Mouse (Mus musculus) CH12.LX (cell line): ENCODE data around the gene Pald1. TPM values are rescaled to one million over a fixed set of nuclear protein-coding genes. Genes with fewer than 3 reads are reported as not detected.
A peak's percentile ranks its signal among the peaks of the same experiment; 100 is the strongest.

ENCODE experiments used
- DNase-seq: peaks from one replicate; pipeline ENCODE4 v3.0.0-alpha.2; 2013; ENCODE audit errors: extremely low read depth
- H3K27ac ChIP-seq: 2 replicates; pipeline ENCODE4 v1.5.1; 2012; ENCODE audit warnings: low read depth, mild to moderate bottlenecking, control low read depth, moderate library complexity; ENCODE audit not compliant: insufficient read depth
- H3K27me3 ChIP-seq: replicated peaks from 2 replicates; pipeline ENCODE3; 2012; ENCODE audit warnings: inconsistent platforms
- H3K36me3 ChIP-seq, 2 experiments: replicated peaks in 1 of 2; 2 replicates each; pipeline versions ENCODE3 to v1.6.1; 2012; ENCODE audit warnings: inconsistent platforms in 1 of 2, low read length in 1 of 2, mild to moderate bottlenecking in 1 of 2, mixed read lengths in 1 of 2, moderate library complexity in 1 of 2; ENCODE audit not compliant: control insufficient read depth in 1 of 2, insufficient read depth in 1 of 2
- H3K4me1 ChIP-seq, 2 experiments: 2 replicates each; pipeline ENCODE4 v1.6.1; 2012; ENCODE audit warnings: inconsistent platforms in 1 of 2, moderate library complexity in 1 of 2; ENCODE audit not compliant: insufficient read depth in 2 of 2, control insufficient read depth in 1 of 2
- H3K4me2 ChIP-seq: 2 replicates; pipeline ENCODE4 v1.6.1; 2012; ENCODE audit warnings: low read depth, mild to moderate bottlenecking, control low read depth; ENCODE audit not compliant: poor library complexity, insufficient read depth, severe bottlenecking
- H3K4me3 ChIP-seq, 3 experiments: fragments of 150-350 bp in 1 of 3; sonication (generic) in 1 of 3; replicated peaks in 1 of 3; 2 replicates each; pipeline versions ENCODE3 to v1.5.1; 2011 to 2012; ENCODE audit warnings: low read depth in 2 of 3, low read length in 2 of 3, mild to moderate bottlenecking in 2 of 3, moderate library complexity in 2 of 3, control low read depth in 1 of 3, improper control_type of control experiment in 1 of 3, inconsistent platforms in 1 of 3, mixed read lengths in 1 of 3; ENCODE audit not compliant: poor library complexity in 1 of 3
- H3K79me2 ChIP-seq: replicated peaks from 2 replicates; pipeline ENCODE4 v1.6.1; 2012; ENCODE audit warnings: mild to moderate bottlenecking, moderate library complexity; ENCODE audit not compliant: control insufficient read depth, poor library complexity, insufficient read depth, severe bottlenecking; ENCODE audit errors: extremely low read depth
- H3K9ac ChIP-seq: 2 replicates; pipeline ENCODE4 v1.6.1; 2012; ENCODE audit warnings: low read depth, mild to moderate bottlenecking, control low read depth, moderate library complexity; ENCODE audit not compliant: insufficient read depth
- H3K9me3 ChIP-seq: replicated peaks from 2 replicates; pipeline ENCODE3; 2012; ENCODE audit warnings: low read length, inconsistent platforms, mixed read lengths
- BHLHE40 ChIP-seq: IDR thresholded peaks from 2 replicates; pipeline ENCODE4 v1.6.1; 2011; ENCODE audit warnings: mild to moderate bottlenecking, low read depth, low read length, improper control_type of control experiment
- CHD1 ChIP-seq: IDR thresholded peaks from 2 replicates; pipeline ENCODE4 v1.6.1; 2012; ENCODE audit warnings: low read depth, low read length, improper control_type of control experiment, inconsistent platforms
- CTCF ChIP-seq, 2 experiments: IDR thresholded peaks in 1 of 2; conservative IDR thresholded peaks in 1 of 2; 2 replicates each; pipeline ENCODE4 v1.5.1; 2011 to 2012; ENCODE audit warnings: low read depth in 2 of 2, low read length in 2 of 2, improper control_type of control experiment in 1 of 2, inconsistent platforms in 1 of 2, mild to moderate bottlenecking in 1 of 2, moderate library complexity in 1 of 2
- E2F4 ChIP-seq: IDR thresholded peaks from 2 replicates; pipeline ENCODE4 v1.6.1; 2011; ENCODE audit warnings: low read depth, low read length, improper control_type of control experiment; ENCODE audit not compliant: insufficient replicate concordance
- ELF1 ChIP-seq: IDR thresholded peaks from 2 replicates; pipeline ENCODE4 v1.6.1; 2014; ENCODE audit warnings: low read depth, mild to moderate bottlenecking, inconsistent platforms, low read length, improper control_type of control experiment
- ETS1 ChIP-seq: conservative IDR thresholded peaks from 2 replicates; pipeline ENCODE4 v1.6.1; 2012; ENCODE audit warnings: low read depth, mild to moderate bottlenecking, inconsistent platforms, low read length, improper control_type of control experiment, moderate library complexity
- JUN ChIP-seq: IDR thresholded peaks from 2 replicates; pipeline ENCODE4 v1.6.1; 2011; ENCODE audit warnings: low read depth, mild to moderate bottlenecking, low read length, improper control_type of control experiment, moderate library complexity; ENCODE audit not compliant: insufficient read depth
- JUND ChIP-seq: conservative IDR thresholded peaks from 2 replicates; pipeline ENCODE4 v1.6.1; 2011; ENCODE audit warnings: low read depth, low read length, improper control_type of control experiment
- KAT2A ChIP-seq: IDR thresholded peaks from 2 replicates; pipeline ENCODE4 v1.6.1; 2012; ENCODE audit warnings: low read length, improper control_type of control experiment, inconsistent platforms; ENCODE audit not compliant: insufficient replicate concordance
- MEF2A ChIP-seq: IDR thresholded peaks from 2 replicates; pipeline ENCODE4 v1.6.1; 2014; ENCODE audit warnings: low read depth, mild to moderate bottlenecking, inconsistent platforms, low read length, improper control_type of control experiment, borderline replicate concordance
- MXI1 ChIP-seq: IDR thresholded peaks from 2 replicates; pipeline ENCODE4 v1.6.1; 2011; ENCODE audit warnings: mild to moderate bottlenecking, low read depth, low read length, improper control_type of control experiment
- RAD21 ChIP-seq: IDR thresholded peaks from 2 replicates; pipeline ENCODE4 v1.6.1; 2011; ENCODE audit warnings: low read depth, mild to moderate bottlenecking, low read length, improper control_type of control experiment, moderate library complexity
- SIN3A ChIP-seq: IDR thresholded peaks from 2 replicates; pipeline ENCODE4 v1.6.1; 2012; ENCODE audit warnings: low read length, improper control_type of control experiment, inconsistent platforms
- SMC3 ChIP-seq: IDR thresholded peaks from 2 replicates; pipeline ENCODE4 v1.6.1; 2011; ENCODE audit warnings: low read depth, low read length, improper control_type of control experiment
- TCF12 ChIP-seq: IDR thresholded peaks from 2 replicates; pipeline ENCODE4 v1.6.1; 2014; ENCODE audit warnings: low read depth, mild to moderate bottlenecking, inconsistent platforms, low read length, improper control_type of control experiment
- UBTF ChIP-seq: IDR thresholded peaks from 2 replicates; pipeline ENCODE4 v1.6.1; 2012; ENCODE audit warnings: low read depth, mild to moderate bottlenecking, inconsistent platforms, low read length, improper control_type of control experiment, moderate library complexity
- USF1 ChIP-seq: IDR thresholded peaks from 2 replicates; pipeline ENCODE4 v1.6.1; 2014; ENCODE audit warnings: low read depth, mild to moderate bottlenecking, inconsistent platforms, low read length, improper control_type of control experiment
- USF2 ChIP-seq: conservative IDR thresholded peaks from 2 replicates; pipeline ENCODE4 v1.6.1; 2011; ENCODE audit warnings: low read depth, low read length, improper control_type of control experiment
- ZC3H11A ChIP-seq: IDR thresholded peaks from 2 replicates; pipeline ENCODE4 v1.6.1; 2012; ENCODE audit warnings: low read depth, mild to moderate bottlenecking, inconsistent platforms, low read length, improper control_type of control experiment
- ZMIZ1 ChIP-seq: IDR thresholded peaks from 2 replicates; pipeline ENCODE4 v1.6.1; 2012; ENCODE audit warnings: low read depth, mild to moderate bottlenecking, inconsistent platforms, low read length, improper control_type of control experiment
- ZNF384 ChIP-seq: IDR thresholded peaks from 2 replicates; pipeline ENCODE4 v1.6.1; 2012; ENCODE audit warnings: low read depth, low read length, improper control_type of control experiment, inconsistent platforms
- dilution Hi-C: fragments of 300-500 bp; cut with MboI; formaldehyde crosslinking; loops from 2 replicates; pipeline ENCODE4 v1.14.3; 2020; ENCODE audit warnings: low sequenced_read_pairs; ENCODE audit not compliant: extremely low pct_unique_long_range_greater_than_20kb, extremely low pct_ligation_motif_present
- in situ Hi-C: fragments of 300-500 bp; cut with MboI; formaldehyde crosslinking; loops from 3 replicates; pipeline ENCODE4 v1.14.3; 2019; ENCODE audit warnings: low sequenced_read_pairs, low pct_ligation_motif_present, low pct_unique_long_range_greater_than_20kb, mixed read lengths
- polyA plus RNA-seq: library from polyadenylated mRNA; unstranded; fragments of >175 nt; gene quantifications from 2 replicates; pipeline ENCODE4 v1.2.1, GENCODE M21; 2012; ENCODE audit warnings: low read depth; ENCODE audit not compliant: insufficient read length
- total RNA-seq, 2 experiments: library from RNA; depleted of rRNA; stranded (reverse); fragments of 300-350 nt in 1 of 2; fragments of >200 nt in 1 of 2; gene quantifications; 2 replicates each; pipeline ENCODE4 v1.2.3; 2012 to 2014

The Pald1 gene
- total and polyA plus RNA-seq, 3 experiments: 1.5 to 2.0 (median 1.5) TPM

DNA sequence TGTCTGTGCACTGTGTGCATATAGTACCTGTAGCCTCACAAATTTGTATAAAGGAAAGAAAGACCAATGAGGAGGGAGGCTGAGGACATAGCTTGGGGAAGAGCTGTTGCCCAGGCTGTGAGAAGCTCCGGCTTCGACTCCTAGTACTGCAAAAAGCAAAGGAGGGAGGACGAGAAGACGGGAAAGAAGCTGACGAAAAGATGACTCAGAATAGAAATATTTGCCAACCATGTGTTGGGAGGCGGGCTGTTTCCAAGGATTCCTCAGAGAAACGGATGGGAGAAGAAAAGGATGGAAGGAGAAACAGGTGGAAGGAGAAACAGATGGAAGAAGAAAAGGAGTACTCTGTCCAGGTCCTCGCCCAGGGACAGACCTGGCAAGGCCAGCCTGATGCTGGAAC is 89.1 kb downstream of the Pald1 start:
- no peak overlapping the region for H3K27ac ChIP-seq
- H3K4me1 ChIP-seq: peaks cover 5 to 11% of the 10 kb centered on the region in 2 experiments; a peak in 1 of 4 replicates
- DNase-seq: no peak
- H3K4me2 ChIP-seq: no peak overlapping the region
- H3K36me3 ChIP-seq: no peaks in the 10 kb centered on the region
- H3K79me2 ChIP-seq: no peaks in the 10 kb centered on the region
- dilution Hi-C loops (no loop called here), in situ Hi-C loops (no loop called here)
- TF ChIP-seq CTCF (conservative IDR thresholded peaks at IDR 0.05 in 1 of 2, IDR thresholded peaks at IDR 0.05 in 1 of 2; ENCODE audit: low read depth in 2 of 2, low read length in 2 of 2): no peak
- H3K27me3 ChIP-seq: no peaks in the 10 kb centered on the region
- H3K9ac ChIP-seq: no peak overlapping the region
- no peak overlapping the region for H3K4me3 ChIP-seq
- no peaks in the 10 kb centered on the region for H3K9me3 ChIP-seq

DNA sequence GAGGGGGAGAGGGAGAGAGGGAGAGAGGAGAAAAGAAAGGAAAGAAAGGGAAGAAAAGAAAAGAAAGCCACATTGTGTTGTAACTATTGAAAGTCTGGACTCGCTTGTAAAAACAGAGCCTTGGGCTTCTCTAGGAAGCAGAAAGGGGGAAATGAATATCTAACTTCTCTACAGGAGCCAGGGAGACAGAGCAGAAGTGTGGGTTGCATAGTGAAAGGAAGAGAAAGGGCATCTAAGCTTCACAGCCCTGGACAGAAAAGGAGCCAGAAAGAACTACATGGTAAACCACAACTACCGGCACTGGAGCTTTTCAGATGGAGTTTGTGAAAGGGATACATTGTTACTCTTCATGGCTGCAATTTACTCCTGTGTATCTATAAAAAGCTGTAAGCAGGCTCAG is 92.9 kb downstream of the Pald1 start:
- in situ Hi-C loops: no loop called here
- DNase-seq: no peak
- H3K9ac ChIP-seq: no peak overlapping the region

DNA sequence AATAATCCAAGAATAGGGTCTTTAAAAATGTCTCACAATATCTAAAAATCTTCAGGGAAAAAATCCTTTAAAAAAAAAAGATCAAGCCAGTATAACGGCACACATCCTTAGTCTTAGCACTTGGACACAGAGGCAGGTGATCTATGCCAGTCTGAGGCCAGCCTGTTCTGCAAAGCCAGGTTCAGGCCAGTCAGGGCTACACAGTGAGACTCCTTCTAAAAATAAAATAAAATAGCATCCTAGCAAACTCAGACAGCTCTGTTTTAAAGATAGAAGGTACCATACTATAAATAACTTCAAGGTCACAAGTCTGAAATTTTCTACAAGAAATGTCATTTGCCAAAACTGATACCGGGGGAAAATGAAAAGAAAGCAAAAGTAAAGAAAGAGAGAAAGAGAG is 93.3 kb downstream of the Pald1 start:
- DNase-seq: no peak
- Histone ChIP-seq H3K79me2 (no peaks in the 10 kb centered on the region), H3K27me3 (no peaks in the 10 kb centered on the region), H3K9me3 (no peaks in the 10 kb centered on the region), H3K9ac (no peak overlapping the region), H3K4me1 (0 out of 4 replicates have a peak, but pooled peaks cover 0 to 5% of the 10 kb centered on the region in 2 experiments), H3K4me2 (peak overlapping the region; percentile 78; the same call in 1 of the 2 replicates)
- in situ Hi-C loops: no loop called here
- dilution Hi-C loops: no loop called here
- TF ChIP-seq ZC3H11A: no peak
- no peak for TF ChIP-seq ELF1
- TF ChIP-seq SMC3: no peak
- TF ChIP-seq JUN: no peak
- TF ChIP-seq MEF2A: peak; percentile 36; the same call in 1 of the 2 replicates
- TF ChIP-seq ZMIZ1: no peak
- TF ChIP-seq, all 38 proteins: peak for 1
- Histone ChIP-seq H3K4me3 (no peak overlapping the region), H3K36me3 (no peaks in the 10 kb centered on the region), H3K27ac (no peak overlapping the region)

More for the DNA sequence above, 92.9 kb downstream of the Pald1 start:
- dilution Hi-C loops: no loop called here
- Histone ChIP-seq H3K79me2 (no peaks in the 10 kb centered on the region), H3K27ac (no peak overlapping the region), H3K4me1 (0 out of 4 replicates have a peak, but pooled peaks cover 0 to 5% of the 10 kb centered on the region in 2 experiments), H3K4me3 (no peak overlapping the region), H3K27me3 (no peaks in the 10 kb centered on the region), H3K4me2 (peak overlapping the region; percentile 78; the same call in 1 of the 2 replicates), H3K36me3 (no peaks in the 10 kb centered on the region), H3K9me3 (no peaks in the 10 kb centered on the region)
- no peak for TF ChIP-seq CTCF (conservative IDR thresholded peaks at IDR 0.05 in 1 of 2, IDR thresholded peaks at IDR 0.05 in 1 of 2; ENCODE audit: low read depth in 2 of 2, low read length in 2 of 2)
- no peak for TF ChIP-seq CHD1
- TF ChIP-seq ZC3H11A: no peak
- TF ChIP-seq RAD21: no peak
- no peak for TF ChIP-seq JUND
- no peak for TF ChIP-seq ZNF384
- no peak for TF ChIP-seq USF2
- TF ChIP-seq SIN3A: no peak
- TF ChIP-seq MXI1: no peak
- no peak for TF ChIP-seq USF1
- no peak for TF ChIP-seq ETS1
- no peak for TF ChIP-seq ZMIZ1
- no peak for TF ChIP-seq TCF12
- no peak for TF ChIP-seq BHLHE40
- TF ChIP-seq KAT2A: no peak
- TF ChIP-seq E2F4: no peak
- no peak for TF ChIP-seq MEF2A
- no peak for TF ChIP-seq UBTF
